Mouse (Mus musculus) embryonic facial prominence, embryonic 13.5 days (tissue): ENCODE measurements around the gene Tex264. TPM values are rescaled to one million over a fixed set of nuclear protein-coding genes. Genes with fewer than 3 reads are reported as not detected.

Experiments used
- ATAC-seq: fragments of 200-750 bp; cut with Nextera tagmentation; 2 replicates; pipeline ENCODE4 v1.8.0; 2017; ENCODE audit warnings: low read depth; ENCODE audit not compliant: insufficient number of reproducible peaks, insufficient read depth, low FRiP score, low TSS enrichment
- H3K27ac ChIP-seq: fragments of 300-500 bp; sonication (generic); 2 replicates; pipeline ENCODE4 v1.5.1; 2015; ENCODE audit warnings: moderate library complexity, mild to moderate bottlenecking, inconsistent platforms
- H3K27me3 ChIP-seq: fragments of 300-500 bp; sonication (generic); 2 replicates; pipeline ENCODE4 v1.6.1; 2015; ENCODE audit warnings: mild to moderate bottlenecking, inconsistent platforms
- H3K36me3 ChIP-seq: fragments of 300-500 bp; sonication (generic); 2 replicates; pipeline ENCODE4 v1.6.1; 2015; ENCODE audit warnings: mild to moderate bottlenecking, inconsistent platforms
- H3K4me1 ChIP-seq: fragments of 300-500 bp; sonication (generic); 2 replicates; pipeline ENCODE4 v1.6.1; 2015; ENCODE audit warnings: inconsistent platforms
- H3K4me2 ChIP-seq: fragments of 300-500 bp; sonication (generic); 2 replicates; pipeline ENCODE4 v1.6.1; 2015; ENCODE audit warnings: moderate library complexity, mild to moderate bottlenecking, inconsistent platforms
- H3K4me3 ChIP-seq: fragments of 300-500 bp; sonication (generic); 2 replicates; pipeline ENCODE4 v1.5.1; 2015; ENCODE audit warnings: mild to moderate bottlenecking, inconsistent platforms
- H3K9ac ChIP-seq: fragments of 300-500 bp; sonication (generic); 2 replicates; pipeline ENCODE4 v1.6.1; 2015; ENCODE audit warnings: mild to moderate bottlenecking, inconsistent platforms
- H3K9me3 ChIP-seq: fragments of 300-500 bp; sonication (generic); 2 replicates; pipeline ENCODE4 v1.6.1; 2016; ENCODE audit warnings: inconsistent platforms
- WGBS: fragments of 180-500 bp; shearing (Covaris S2); methylation state at CpG from one replicate; pipeline ENCODE4 v1.1.7; 2015; ENCODE audit warnings: mixed read lengths; 5-methylcytosine and 5-hydroxymethylcytosine counted together
- polyA plus RNA-seq: library from polyadenylated mRNA; unstranded; fragments of >200 nt; fragmentation: Nextera tagmentation; extraction: Ambion mirVana; gene quantifications from 2 replicates; pipeline ENCODE4 v1.2.1, GENCODE M21; 2015

Tex264 gene
- polyA plus RNA-seq, 1 experiment from 2014 or later: 63.5 TPM

DNA sequence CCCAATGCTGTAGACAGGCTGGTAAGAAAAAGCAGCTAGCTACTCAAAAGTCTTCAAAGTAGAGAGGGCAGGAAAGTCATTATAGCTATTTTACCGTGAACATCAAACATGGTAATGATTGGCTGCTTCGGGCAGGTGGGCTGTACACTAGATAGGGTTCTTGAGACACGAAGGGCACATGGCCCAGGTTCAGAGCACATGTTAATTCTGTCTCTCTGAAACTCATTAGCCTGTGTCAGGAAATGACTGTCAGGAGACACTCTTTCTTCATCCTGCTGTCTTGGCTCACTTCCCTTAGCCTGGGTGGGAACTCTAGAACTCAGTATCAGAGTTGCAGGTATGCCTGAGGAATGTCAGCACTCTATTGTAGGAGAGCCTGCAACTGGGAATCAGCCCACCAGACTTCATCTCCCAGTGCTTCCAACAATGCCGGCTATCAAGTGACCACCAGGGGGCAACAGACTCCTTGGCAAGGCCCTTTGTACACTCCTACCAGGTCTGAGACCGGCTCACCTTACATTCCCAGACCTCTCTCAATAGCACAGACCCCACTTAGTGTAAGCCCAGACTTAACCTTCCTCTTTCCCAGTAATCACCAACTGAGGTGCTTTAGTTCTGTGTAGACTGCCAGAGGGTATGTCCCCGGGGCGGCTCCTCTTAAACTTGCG is 1.4 kb upstream of the Tex264 start:
- Histone ChIP-seq H3K27ac (no peak overlapping the region), H3K4me2 (peak overlapping the region; percentile 26; the same call in 1 of the 2 replicates), H3K4me3 (no peak overlapping the region), H3K9me3 (no peaks in the 10 kb centered on the region), H3K27me3 (no peaks in the 10 kb centered on the region), H3K9ac (0 out of 2 replicates have a peak overlapping the region, but pooled peaks have one; percentile 16), H3K36me3 (peaks cover under 1% of the 10 kb centered on the region), H3K4me1 (peaks cover 20% of the 10 kb centered on the region)
- no peak for ATAC-seq
- WGBS: 27% methylated on average over 8 of the region's 8 CpGs

DNA sequence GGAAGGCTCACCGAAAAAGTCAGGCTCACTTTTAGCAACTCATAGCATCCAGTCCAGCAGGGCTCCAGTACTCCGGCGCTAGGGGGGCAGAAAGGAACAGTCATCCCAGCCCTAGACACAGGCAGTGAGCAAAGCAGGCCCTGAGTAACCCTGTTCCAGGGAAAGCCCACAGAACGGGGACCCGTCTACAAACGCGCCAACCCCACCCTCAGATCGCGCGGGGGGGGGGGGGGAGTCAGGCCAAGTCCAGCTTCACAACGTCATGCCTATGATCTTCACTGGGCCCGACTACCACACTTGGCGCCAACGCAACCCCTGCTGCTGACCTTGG is 844 bp downstream of the Tex264 start:
- under 1% methylated on average over 13 of the region's 14 CpGs for WGBS
- Histone ChIP-seq H3K36me3 (peaks cover 23% of the 10 kb centered on the region), H3K4me3 (peak overlapping the region; percentile 69), H3K9ac (peak overlapping the region; percentile 83), H3K27me3 (no peaks in the 10 kb centered on the region), H3K27ac (peak overlapping the region; percentile 88), H3K9me3 (no peaks in the 10 kb centered on the region), H3K4me2 (peak overlapping the region; percentile 89), H3K4me1 (peaks cover 20% of the 10 kb centered on the region)
- ATAC-seq: 0 out of 2 replicates have a peak, but pooled peaks have one; percentile 4

DNA sequence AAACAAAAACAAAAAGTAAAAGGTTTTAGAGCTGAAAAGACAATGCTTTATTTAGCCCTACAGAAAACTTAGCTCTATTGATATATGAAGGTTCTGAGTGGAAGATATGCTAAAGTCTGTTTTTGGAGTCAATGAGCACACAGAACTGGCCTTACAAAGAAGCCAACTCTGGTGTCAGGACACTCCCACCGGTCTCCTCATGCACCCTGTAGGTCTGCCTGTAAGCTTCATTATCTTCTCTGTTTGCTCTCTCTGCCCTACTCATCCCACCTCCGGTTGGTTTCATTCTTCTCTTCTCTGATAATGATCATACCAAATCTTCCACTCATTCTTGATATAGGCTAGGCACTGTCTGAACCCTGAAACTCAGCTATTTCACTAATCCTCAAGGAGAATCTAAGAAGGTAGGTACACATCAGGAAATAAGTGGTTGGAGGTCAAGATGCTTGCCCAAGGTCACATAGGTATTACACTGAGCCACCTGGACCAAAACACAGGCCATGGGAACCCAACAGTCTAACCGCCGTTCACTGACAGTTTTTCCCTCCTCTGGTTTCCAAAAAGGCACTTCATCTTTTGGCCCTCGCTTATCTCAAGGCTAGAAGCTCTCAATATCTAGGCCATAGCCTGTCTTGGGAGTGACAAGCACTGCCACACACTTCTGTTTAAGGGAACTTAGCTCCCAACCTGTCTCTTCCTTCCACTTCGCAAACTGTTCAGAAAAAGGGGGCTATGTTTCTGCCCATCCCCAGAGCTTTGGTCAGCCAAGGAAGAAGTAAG is 1.4 kb downstream of the Tex264 start:
- peak overlapping the region; percentile 89 for H3K4me2 ChIP-seq
- peaks cover 29% of the 10 kb centered on the region for H3K36me3 ChIP-seq
- H3K27ac ChIP-seq: no peak overlapping the region
- no peaks in the 10 kb centered on the region for H3K9me3 ChIP-seq
- no peak for ATAC-seq
- peak overlapping the region; percentile 83 for H3K9ac ChIP-seq
- H3K27me3 ChIP-seq: no peaks in the 10 kb centered on the region
- WGBS: 77% methylated on average over 6 of the region's 6 CpGs
- H3K4me3 ChIP-seq: peak overlapping the region; percentile 69
- peaks cover 20% of the 10 kb centered on the region for H3K4me1 ChIP-seq

DNA sequence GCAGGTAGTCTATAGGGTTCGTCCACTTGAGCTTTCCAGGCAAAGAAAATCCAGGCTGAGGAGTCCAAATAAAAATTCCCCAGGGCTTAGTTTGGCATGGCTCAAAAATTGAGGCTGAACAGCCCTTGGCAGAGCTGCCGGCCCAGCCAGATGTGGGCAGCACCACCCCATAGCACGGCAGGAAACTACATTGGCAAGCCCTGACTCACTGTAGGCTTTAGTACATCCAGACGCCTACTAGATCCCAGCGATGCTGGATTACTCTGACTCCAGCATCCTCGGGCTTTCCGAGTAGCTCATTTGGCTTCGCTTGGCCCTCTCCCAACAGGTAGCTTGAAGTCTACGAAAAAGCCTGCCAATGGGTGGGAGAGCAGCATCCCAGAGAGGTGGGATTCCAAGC is 4.7 kb downstream of the Tex264 start:
- no peaks in the 10 kb centered on the region for H3K27me3 ChIP-seq
- H3K27ac ChIP-seq: no peak overlapping the region
- H3K9ac ChIP-seq: no peak overlapping the region
- 86% methylated on average over 9 of the region's 9 CpGs for WGBS
- no peak overlapping the region for H3K4me3 ChIP-seq
- no peak overlapping the region for H3K4me2 ChIP-seq
- H3K9me3 ChIP-seq: no peaks in the 10 kb centered on the region
- peaks cover 44% of the 10 kb centered on the region for H3K36me3 ChIP-seq
- H3K4me1 ChIP-seq: peaks cover 11% of the 10 kb centered on the region
- no peak for ATAC-seq

DNA sequence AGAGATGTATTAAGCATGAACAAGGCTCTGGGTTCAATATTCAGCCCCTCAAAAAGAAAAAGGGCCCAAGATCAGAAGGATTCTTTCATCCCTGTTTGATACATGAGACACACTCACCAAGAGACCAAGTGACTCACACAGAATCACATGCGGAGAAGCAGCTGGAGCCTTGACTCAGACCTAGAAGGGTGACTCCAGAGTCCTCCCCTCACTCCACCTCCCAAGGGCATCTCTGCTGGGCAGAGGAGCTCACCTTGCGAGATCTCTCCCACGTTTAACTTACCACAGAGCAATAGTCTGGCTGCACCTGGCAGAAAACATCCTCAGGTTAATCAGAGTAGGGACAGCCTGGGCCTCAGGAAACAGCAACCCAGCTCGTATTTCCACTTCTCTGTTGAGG is 7.5 kb downstream of the Tex264 start:
- Histone ChIP-seq H3K9ac (no peak overlapping the region), H3K4me3 (no peak overlapping the region), H3K4me2 (no peak overlapping the region), H3K36me3 (peaks cover 61% of the 10 kb centered on the region), H3K27me3 (no peaks in the 10 kb centered on the region), H3K27ac (no peak overlapping the region), H3K4me1 (no peaks in the 10 kb centered on the region; the same call in 1 of the 2 replicates), H3K9me3 (no peaks in the 10 kb centered on the region)
- 68% methylated on average over 4 of the region's 4 CpGs for whole genome bisulfite sequencing
- no peak for ATAC-seq

DNA sequence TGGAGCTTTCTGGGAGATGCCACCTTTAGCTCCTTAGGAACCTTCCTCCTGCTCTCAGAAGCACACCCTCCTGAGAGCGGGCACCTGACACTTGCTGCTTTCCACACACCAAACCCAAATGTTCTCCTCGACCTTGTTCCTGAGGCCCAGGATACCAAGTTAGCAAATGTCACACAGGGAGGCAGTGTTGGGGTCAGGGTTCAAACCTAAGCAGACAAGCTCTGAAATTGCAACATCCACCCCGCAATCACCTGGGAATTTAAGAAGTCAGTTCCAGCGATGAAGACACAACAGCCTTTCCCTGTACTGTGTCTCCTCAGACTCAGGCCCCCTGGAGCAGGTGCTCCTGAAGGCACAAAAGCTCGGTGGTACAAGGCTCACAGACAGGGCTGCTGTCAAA is 8.0 kb downstream of the Tex264 start:
- Histone ChIP-seq H3K9me3 (no peaks in the 10 kb centered on the region), H3K36me3 (peaks cover 67% of the 10 kb centered on the region), H3K4me2 (no peak overlapping the region), H3K4me1 (no peaks in the 10 kb centered on the region), H3K27me3 (no peaks in the 10 kb centered on the region), H3K4me3 (no peak overlapping the region), H3K27ac (no peak overlapping the region), H3K9ac (no peak overlapping the region)
- no peak for ATAC-seq
- 80% methylated on average over 5 of the region's 5 CpGs for WGBS

DNA sequence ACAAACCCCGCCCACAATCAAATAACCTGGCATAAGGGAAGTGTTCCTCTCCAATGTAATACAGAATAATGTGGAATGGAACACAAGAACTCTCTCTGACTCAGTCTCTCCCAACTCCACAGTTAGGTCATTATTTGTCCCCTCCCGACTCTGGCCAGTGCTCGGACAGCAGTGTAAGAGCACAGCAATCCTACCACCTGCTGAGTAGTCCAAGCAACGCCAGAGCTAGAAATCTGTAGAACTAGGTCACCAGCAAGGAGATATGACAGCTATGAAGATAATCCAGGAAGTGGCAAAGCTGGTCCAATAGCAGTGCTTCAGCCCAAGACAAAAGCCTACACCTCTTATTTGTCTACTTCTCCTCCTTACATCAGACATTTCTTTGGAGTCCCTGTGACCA is 9.2 kb downstream of the Tex264 start:
- WGBS: 83% methylated on average over 4 of the region's 4 CpGs
- Histone ChIP-seq H3K9me3 (no peaks in the 10 kb centered on the region), H3K9ac (no peak overlapping the region), H3K4me3 (no peak overlapping the region), H3K27ac (no peak overlapping the region), H3K4me2 (no peak overlapping the region), H3K27me3 (no peaks in the 10 kb centered on the region), H3K36me3 (peaks cover 72% of the 10 kb centered on the region), H3K4me1 (no peaks in the 10 kb centered on the region)
- ATAC-seq: no peak

DNA sequence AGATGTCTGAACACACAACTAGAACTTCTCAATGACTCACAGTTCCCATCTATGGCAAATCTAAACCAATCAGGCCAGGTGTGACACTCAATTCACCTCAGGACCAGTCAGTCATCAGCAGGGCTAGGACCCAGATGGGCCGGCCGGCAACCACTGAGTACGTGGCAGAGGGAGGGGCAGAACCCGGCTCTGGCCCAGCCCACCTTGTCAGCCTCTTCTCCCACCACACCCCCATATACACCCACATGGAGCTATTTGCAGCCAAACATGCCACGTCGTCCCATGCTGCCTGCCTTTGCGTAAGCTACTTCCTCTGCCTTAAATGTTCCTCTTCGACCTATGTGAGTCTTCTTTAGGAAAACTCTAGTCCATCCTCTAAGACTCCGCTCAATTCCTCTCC is 9.8 kb downstream of the Tex264 start:
- Histone ChIP-seq H3K27ac (no peak overlapping the region), H3K9me3 (no peaks in the 10 kb centered on the region), H3K4me1 (no peaks in the 10 kb centered on the region), H3K36me3 (peaks cover 72% of the 10 kb centered on the region), H3K4me3 (no peak overlapping the region), H3K9ac (no peak overlapping the region), H3K4me2 (no peak overlapping the region), H3K27me3 (no peaks in the 10 kb centered on the region)
- WGBS: 73% methylated on average over 9 of the region's 9 CpGs
- no peak for ATAC-seq

DNA sequence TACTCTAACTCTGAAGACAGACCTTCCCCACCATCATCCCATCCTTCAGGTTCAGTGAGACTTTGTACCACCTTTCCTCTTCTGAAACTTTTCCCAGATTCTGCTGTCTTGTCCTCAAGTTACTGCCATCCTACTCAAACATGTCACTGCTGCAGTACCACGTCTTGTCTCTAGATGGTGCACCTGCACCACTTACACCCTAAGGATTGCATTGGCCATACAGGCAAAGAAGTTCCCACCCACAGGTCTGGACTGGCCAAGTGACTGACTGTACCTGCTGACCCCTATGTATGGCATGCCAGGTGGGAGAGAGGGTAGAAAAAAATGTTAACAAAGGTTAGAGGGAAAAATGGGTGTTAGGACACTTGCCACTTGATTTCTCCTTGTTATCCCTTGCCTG is 10.2 kb downstream of the Tex264 start:
- no peak overlapping the region for H3K27ac ChIP-seq
- H3K27me3 ChIP-seq: no peaks in the 10 kb centered on the region
- no peaks in the 10 kb centered on the region for H3K4me1 ChIP-seq
- H3K9me3 ChIP-seq: no peaks in the 10 kb centered on the region
- no peak overlapping the region for H3K4me2 ChIP-seq
- WGBS: 0% methylated on average over 1 of the region's 1 CpGs
- no peak overlapping the region for H3K4me3 ChIP-seq
- H3K9ac ChIP-seq: no peak overlapping the region
- ATAC-seq: no peak
- H3K36me3 ChIP-seq: peaks cover 72% of the 10 kb centered on the region

DNA sequence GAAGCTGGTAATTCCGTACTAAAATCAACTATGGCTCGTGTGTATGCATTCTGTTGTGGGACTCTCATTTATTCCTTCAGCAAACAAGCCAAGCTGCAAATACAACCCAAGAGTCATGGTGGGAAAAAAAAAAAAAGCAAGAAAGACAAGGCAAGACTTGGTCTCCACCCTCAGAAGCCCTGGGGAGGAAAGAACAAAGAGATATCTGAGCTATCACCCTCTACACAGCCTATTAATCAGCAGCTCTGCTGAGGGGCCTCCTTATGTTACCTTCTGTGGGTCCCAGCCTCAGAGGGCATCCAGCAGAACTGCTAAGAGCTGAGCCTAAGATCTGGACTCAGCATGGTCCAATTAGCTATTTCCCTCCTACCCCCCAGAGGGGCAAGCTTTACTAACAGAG is 11.9 kb downstream of the Tex264 start:
- H3K36me3 ChIP-seq: peaks cover 70% of the 10 kb centered on the region
- H3K4me1 ChIP-seq: no peaks in the 10 kb centered on the region
- no peak overlapping the region for H3K27ac ChIP-seq
- H3K27me3 ChIP-seq: no peaks in the 10 kb centered on the region
- no peak overlapping the region for H3K4me2 ChIP-seq
- no peak for ATAC-seq
- no peaks in the 10 kb centered on the region for H3K9me3 ChIP-seq
- H3K4me3 ChIP-seq: no peak overlapping the region
- 89% methylated on average over 2 of the region's 2 CpGs for WGBS
- no peak overlapping the region for H3K9ac ChIP-seq

DNA sequence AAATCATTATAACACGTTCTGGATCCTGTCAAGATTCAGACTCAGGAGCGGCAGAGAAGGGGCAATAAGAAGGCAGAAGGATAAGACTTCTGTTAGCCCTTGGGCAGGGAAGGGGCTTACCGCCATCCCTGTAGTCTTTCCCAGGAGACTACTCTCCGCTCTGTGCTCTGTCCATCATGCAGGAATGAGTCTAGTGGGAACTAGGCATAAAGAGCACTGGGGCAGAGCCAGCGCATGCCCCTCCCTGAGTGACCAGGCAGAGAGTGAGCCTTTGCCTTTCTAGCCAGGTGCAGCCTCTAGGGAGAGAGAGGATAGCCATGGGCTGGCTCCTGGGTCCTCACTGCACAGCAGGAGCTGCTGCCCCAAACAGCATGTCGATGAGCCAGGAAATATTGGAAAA is 20.9 kb downstream of the Tex264 start:
- Histone ChIP-seq H3K36me3 (peaks cover 94% of the 10 kb centered on the region), H3K27me3 (no peaks in the 10 kb centered on the region), H3K9ac (no peak overlapping the region), H3K4me1 (no peaks in the 10 kb centered on the region), H3K9me3 (no peaks in the 10 kb centered on the region), H3K27ac (no peak overlapping the region), H3K4me3 (no peak overlapping the region), H3K4me2 (no peak overlapping the region)
- no peak for ATAC-seq
- WGBS: 78% methylated on average over 6 of the region's 6 CpGs

DNA sequence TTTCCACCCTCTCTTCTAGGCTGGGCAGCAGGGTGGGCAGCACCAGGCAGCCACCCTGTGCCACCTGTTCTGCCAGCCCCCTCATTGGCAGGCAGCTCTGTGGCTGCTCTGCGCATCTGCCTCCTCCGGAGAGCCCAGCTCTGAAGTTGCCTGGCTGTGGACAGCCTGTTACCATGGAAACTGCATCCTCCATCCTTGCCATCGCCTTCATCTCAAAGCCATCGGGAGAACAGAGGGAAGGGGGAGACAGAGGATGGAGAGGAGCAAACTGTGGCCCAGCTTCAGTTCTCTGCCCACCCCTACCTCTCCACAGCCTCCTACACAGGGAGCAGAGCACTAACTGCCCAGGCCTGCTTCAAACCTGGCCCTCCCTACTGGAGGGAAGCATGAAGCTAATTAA is 21.3 kb downstream of the Tex264 start:
- Histone ChIP-seq H3K36me3 (peaks cover 96% of the 10 kb centered on the region), H3K4me3 (no peak overlapping the region), H3K4me1 (no peaks in the 10 kb centered on the region), H3K4me2 (no peak overlapping the region), H3K9ac (no peak overlapping the region), H3K9me3 (no peaks in the 10 kb centered on the region), H3K27ac (no peak overlapping the region), H3K27me3 (no peaks in the 10 kb centered on the region)
- WGBS: 78% methylated on average over 4 of the region's 4 CpGs
- ATAC-seq: no peak
